Mouse (Mus musculus): Measurements from ENCODE around the gene Pex1. TPM values are rescaled to one million over a fixed set of nuclear protein-coding genes. Genes with fewer than 3 reads are reported as not detected.

The Pex1 gene
- total and polyA plus RNA-seq, 3 experiments, result 6.3 to 19.4 TPM; not detected in 1

DNA sequence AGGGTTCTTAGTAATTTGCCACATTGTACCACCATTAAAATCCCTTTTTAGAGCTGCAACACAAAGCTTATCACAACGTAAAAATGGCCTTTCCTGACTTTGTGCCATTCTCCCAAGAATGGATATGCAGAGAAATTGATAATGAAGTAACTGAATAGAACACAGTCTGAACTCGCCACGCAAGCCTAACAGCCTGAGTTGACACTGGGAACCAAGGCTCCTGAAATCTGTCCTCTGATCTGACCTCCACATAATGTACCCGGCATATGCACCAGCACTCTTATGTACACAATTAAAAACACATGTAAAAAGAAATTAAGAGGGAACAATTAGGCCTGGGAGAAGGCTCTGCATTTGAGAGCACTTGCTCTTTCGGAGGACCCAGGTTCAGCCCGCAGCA lies 49.5 kb downstream of the Pex1 start:
- no peak for DNase-seq (ENCODE audit: low read depth, low spot score)
- H3K4me3 ChIP-seq (ENCODE audit: control insufficient read depth in 1 of 2, insufficient read depth in 1 of 2, low read depth in 2 of 2, low read length in 2 of 2), result peak overlapping the region; percentile 0 to 90; a peak in 2 of 4 replicates
- peak overlapping the region; percentile 85 for H3K9ac ChIP-seq (ENCODE audit: control insufficient read depth, low read depth, low read length, poor library complexity, severe bottlenecking)
- no peaks in the 10 kb centered on the region for H3K9me3 ChIP-seq (replicated peaks; ENCODE audit: insufficient read depth, low read length)
- H3K27ac ChIP-seq (ENCODE audit: control insufficient read depth, low read depth, low read length), result no peak overlapping the region
- peaks cover 27 to 34% of the 10 kb centered on the region in 2 experiments for H3K36me3 ChIP-seq (ENCODE audit: control insufficient read depth in 1 of 2, insufficient read depth in 2 of 2, low read length in 2 of 2)
- TF ChIP-seq RCOR1 (IDR thresholded peaks at IDR 0.05; ENCODE audit: low read depth, low read length) (no peak), MAX (IDR thresholded peaks at IDR 0.05; ENCODE audit: low read length) (no peak), USF2 (IDR thresholded peaks at IDR 0.05; ENCODE audit: borderline replicate concordance in 1 of 2, insufficient read depth in 1 of 2, low read depth in 1 of 2, low read length in 2 of 2) (no peak), MYC (IDR thresholded peaks at IDR 0.05; ENCODE audit: low read depth, low read length) (no peak), MEF2A (IDR thresholded peaks at IDR 0.05; ENCODE audit: extremely low read depth, insufficient replicate concordance, low read depth, low read length, poor library complexity, severe bottlenecking) (no peak)
- no peaks in the 10 kb centered on the region for H3K27me3 ChIP-seq (ENCODE audit: control insufficient read depth in 1 of 2, insufficient read depth in 2 of 2, low read length in 2 of 2)
- H3K4me1 ChIP-seq (ENCODE audit: control insufficient read depth in 1 of 2, insufficient read depth in 2 of 2, low read length in 2 of 2), result peaks cover 6 to 15% of the 10 kb centered on the region in 2 experiments
- peaks cover 25% of the 10 kb centered on the region for H3K79me2 ChIP-seq (ENCODE audit: control insufficient read depth, insufficient read depth, low read length, poor library complexity)

DNA sequence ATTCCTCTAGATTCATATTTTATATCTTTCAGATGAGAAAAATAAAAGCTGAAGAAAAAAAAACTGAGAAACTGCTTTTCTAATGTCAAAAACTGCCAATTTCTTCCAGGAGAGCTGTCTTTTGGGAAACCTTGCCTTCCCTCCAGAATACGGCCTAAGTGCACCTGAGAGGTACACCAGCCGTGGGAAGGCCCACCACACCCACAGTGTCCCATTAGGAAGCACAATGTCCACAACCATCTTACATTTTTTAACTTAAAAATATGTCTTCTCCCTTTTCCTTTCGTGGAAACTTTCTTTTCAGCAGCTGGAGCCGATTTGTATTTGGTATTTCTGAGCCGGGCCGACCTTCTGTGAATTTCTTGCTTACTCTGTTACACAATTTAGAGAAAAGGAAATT lies 50.7 kb downstream of the Pex1 start:
- no peak for TF ChIP-seq GATA1 (IDR thresholded peaks at IDR 0.05; ENCODE audit: low read depth, low read length)
- TF ChIP-seq ZC3H11A (IDR thresholded peaks at IDR 0.05; ENCODE audit: low read depth, low read length), result no peak
- TF ChIP-seq NELFE (IDR thresholded peaks at IDR 0.05; ENCODE audit: low read depth, low read length), result no peak
- no peak for TF ChIP-seq CHD1 (IDR thresholded peaks at IDR 0.05; ENCODE audit: low read depth, low read length)
- no peak for TF ChIP-seq CHD2 (IDR thresholded peaks at IDR 0.05; ENCODE audit: low read length)
- no peak for TF ChIP-seq ELF1 (IDR thresholded peaks at IDR 0.05; ENCODE audit: low read depth, low read length)
- TF ChIP-seq RAD21 (IDR thresholded peaks at IDR 0.05; ENCODE audit: low read depth, low read length), result no peak
- no peak for TF ChIP-seq JUND (IDR thresholded peaks at IDR 0.05; ENCODE audit: low read depth, low read length)
- TF ChIP-seq POLR2AphosphoS5 (IDR thresholded peaks at IDR 0.05; ENCODE audit: borderline replicate concordance, low read depth, low read length), result no peak
- no peak for TF ChIP-seq E2F4 (IDR thresholded peaks at IDR 0.05; ENCODE audit: borderline replicate concordance, low read depth, low read length)
- no peak for TF ChIP-seq NRF1 (IDR thresholded peaks at IDR 0.05; ENCODE audit: insufficient read depth, low read depth, low read length, poor library complexity, severe bottlenecking)
- TF ChIP-seq MXI1 (IDR thresholded peaks at IDR 0.05; ENCODE audit: low read depth, low read length), result no peak
- TF ChIP-seq UBTF (IDR thresholded peaks at IDR 0.05; ENCODE audit: borderline replicate concordance, insufficient read depth, low read depth, low read length), result no peak
- TF ChIP-seq MAZ (IDR thresholded peaks at IDR 0.05; ENCODE audit: low read depth, low read length), result no peak
- Histone ChIP-seq H3K27me3 (ENCODE audit: control insufficient read depth in 1 of 2, insufficient read depth in 2 of 2, low read length in 2 of 2) (no peaks in the 10 kb centered on the region), H3K79me2 (ENCODE audit: control insufficient read depth, insufficient read depth, low read length, poor library complexity) (peaks cover 25% of the 10 kb centered on the region), H3K9me3 (replicated peaks; ENCODE audit: insufficient read depth, low read length) (no peaks in the 10 kb centered on the region), H3K4me1 (ENCODE audit: control insufficient read depth in 1 of 2, insufficient read depth in 2 of 2, low read length in 2 of 2) (peaks cover 6 to 24% of the 10 kb centered on the region in 2 experiments), H3K36me3 (ENCODE audit: control insufficient read depth in 1 of 2, insufficient read depth in 2 of 2, low read length in 2 of 2) (peaks cover 26 to 28% of the 10 kb centered on the region in 2 experiments), H3K27ac (ENCODE audit: control insufficient read depth, low read depth, low read length) (peak overlapping the region; percentile 25), H3K4me3 (ENCODE audit: control insufficient read depth in 1 of 2, insufficient read depth in 1 of 2, low read depth in 2 of 2, low read length in 2 of 2) (peak overlapping the region; percentile 79 to 90), H3K9ac (ENCODE audit: control insufficient read depth, low read depth, low read length, poor library complexity, severe bottlenecking) (peak overlapping the region; percentile 85)
- no peak for DNase-seq (ENCODE audit: low read depth, low spot score)

Measured in MEL (cell line).